Mouse (Mus musculus) neural tube, embryonic 15.5 days (tissue): ENCODE measurements around the gene Iqck. TPM values are rescaled to one million over a fixed set of nuclear protein-coding genes. Genes with fewer than 3 reads are reported as not detected.

ENCODE experiments used
- ATAC-seq: fragments of 200-750 bp; cut with Nextera tagmentation; 2 replicates; pipeline ENCODE4 v1.8.0; 2017; ENCODE audit warnings: mild to moderate bottlenecking, moderate TSS enrichment, moderate library complexity; ENCODE audit not compliant: low FRiP score
- H3K27ac ChIP-seq: fragments of 300-500 bp; sonication (generic); replicated peaks from 2 replicates; pipeline ENCODE4 v1.5.1; 2015; ENCODE audit warnings: mild to moderate bottlenecking, inconsistent platforms
- H3K27me3 ChIP-seq: fragments of 300-500 bp; sonication (generic); replicated peaks from 2 replicates; pipeline ENCODE4 v1.6.1; 2015; ENCODE audit warnings: inconsistent platforms
- H3K36me3 ChIP-seq: fragments of 300-500 bp; sonication (generic); 2 replicates; pipeline ENCODE4 v1.6.1; 2015; ENCODE audit warnings: inconsistent platforms
- H3K4me1 ChIP-seq: fragments of 300-500 bp; sonication (generic); 2 replicates; pipeline ENCODE4 v1.6.1; 2015; ENCODE audit warnings: inconsistent platforms
- H3K4me2 ChIP-seq: fragments of 300-500 bp; sonication (generic); 2 replicates; pipeline ENCODE4 v1.6.1; 2015; ENCODE audit warnings: inconsistent platforms, mild to moderate bottlenecking, moderate library complexity
- H3K4me3 ChIP-seq: fragments of 300-500 bp; sonication (generic); replicated peaks from 2 replicates; pipeline ENCODE4 v1.5.1; 2015; ENCODE audit warnings: mild to moderate bottlenecking, inconsistent platforms
- H3K9ac ChIP-seq: fragments of 300-500 bp; sonication (generic); replicated peaks from 2 replicates; pipeline ENCODE4 v1.6.1; 2015; ENCODE audit warnings: mild to moderate bottlenecking, inconsistent platforms
- H3K9me3 ChIP-seq: fragments of 300-500 bp; sonication (generic); replicated peaks from 2 replicates; pipeline ENCODE4 v1.6.1; 2016; ENCODE audit warnings: inconsistent platforms
- WGBS: fragments of 180-500 bp; shearing (Covaris S2); methylation state at CpG from one replicate; pipeline ENCODE4 v1.1.7; 2015; ENCODE audit warnings: mixed read lengths; 5-methylcytosine and 5-hydroxymethylcytosine counted together
- polyA plus RNA-seq: library from polyadenylated mRNA; unstranded; fragments of >200 nt; fragmentation: Nextera tagmentation; extraction: Ambion mirVana; gene quantifications from 2 replicates; pipeline ENCODE4 v1.2.1, GENCODE M21; 2015

The Iqck gene
- polyA plus RNA-seq, 1 experiment from 2014 or later, result 4.4 TPM

DNA sequence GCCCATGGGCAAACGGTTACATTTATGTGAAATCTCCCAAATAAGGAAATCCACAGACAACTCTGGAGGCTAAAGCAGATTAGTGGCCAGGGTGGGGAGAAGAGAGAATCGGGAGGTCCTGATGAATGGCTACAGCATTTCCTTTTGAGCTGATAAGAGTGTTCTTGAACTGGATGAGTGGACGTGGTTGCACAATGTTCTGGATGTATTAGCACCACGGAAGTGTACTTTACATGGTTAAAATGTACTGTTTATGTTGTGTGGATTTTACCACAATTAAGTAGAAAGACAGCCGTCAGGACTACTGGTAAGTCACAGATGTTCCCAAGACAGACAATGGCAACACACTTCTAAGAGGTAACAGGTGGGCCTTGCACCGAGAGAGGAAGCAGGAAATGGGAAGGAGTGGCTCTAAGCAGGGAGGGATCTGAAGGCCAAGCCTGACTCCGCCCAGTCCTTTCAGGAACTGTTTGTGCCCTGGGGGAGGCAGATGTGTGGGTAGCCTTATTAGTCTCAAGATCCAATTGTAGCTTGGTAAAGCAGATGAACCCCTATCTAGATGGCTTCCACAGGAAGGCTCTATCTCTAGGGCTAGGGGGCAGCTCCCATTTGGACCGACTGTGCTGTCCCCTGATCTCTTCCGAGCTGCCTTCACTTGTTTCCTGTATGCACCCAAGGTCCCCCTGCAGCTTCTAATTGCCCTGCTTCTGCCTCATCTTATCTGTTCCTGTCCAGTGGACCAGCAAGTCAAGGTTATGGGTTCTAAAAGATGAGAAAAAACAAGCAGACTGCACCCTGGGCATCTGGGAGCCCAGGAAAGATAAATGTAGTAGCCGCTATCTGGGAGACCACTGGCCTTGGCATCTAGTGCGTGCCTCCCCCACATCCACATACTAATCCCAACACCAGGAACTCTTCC is 82.2 kb downstream of the Iqck start:
- H3K27me3 ChIP-seq, result no peaks in the 10 kb centered on the region
- no peaks in the 10 kb centered on the region for H3K36me3 ChIP-seq
- no peaks in the 10 kb centered on the region for H3K4me1 ChIP-seq
- no peak overlapping the region for H3K4me2 ChIP-seq
- H3K27ac ChIP-seq, result no peak overlapping the region
- no peak overlapping the region for H3K4me3 ChIP-seq
- ATAC-seq, result no peak
- no peak overlapping the region for H3K9ac ChIP-seq
- 86% methylated on average over 11 of the region's 11 CpGs for WGBS
- no peaks in the 10 kb centered on the region for H3K9me3 ChIP-seq

DNA sequence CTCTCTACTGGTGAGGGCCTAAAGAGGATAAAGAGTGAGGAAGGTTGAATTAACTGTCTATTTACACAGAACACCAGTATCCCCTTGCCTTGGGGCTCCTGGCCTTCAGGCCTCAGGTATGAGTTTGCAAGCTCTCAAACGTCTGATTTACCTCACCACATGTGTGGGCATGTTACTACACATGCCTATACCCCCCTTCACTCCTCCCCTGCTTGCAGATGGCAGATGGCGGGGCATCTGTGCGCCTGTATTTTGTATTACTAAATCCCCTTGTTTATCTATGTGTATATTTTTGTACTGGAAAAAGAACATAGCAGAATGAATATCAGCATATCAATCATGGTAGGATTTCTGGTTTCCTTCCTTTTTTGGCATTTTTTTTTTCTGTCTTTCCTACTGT is 86.7 kb downstream of the Iqck start:
- Histone ChIP-seq H3K27ac (no peak overlapping the region), H3K4me1 (peaks cover 4% of the 10 kb centered on the region; the same call in 1 of the 2 replicates), H3K36me3 (no peaks in the 10 kb centered on the region), H3K9me3 (no peaks in the 10 kb centered on the region), H3K9ac (no peak overlapping the region), H3K4me3 (no peak overlapping the region), H3K4me2 (no peak overlapping the region), H3K27me3 (no peaks in the 10 kb centered on the region)
- 76% methylated on average over 3 of the region's 3 CpGs for WGBS
- no peak for ATAC-seq

DNA sequence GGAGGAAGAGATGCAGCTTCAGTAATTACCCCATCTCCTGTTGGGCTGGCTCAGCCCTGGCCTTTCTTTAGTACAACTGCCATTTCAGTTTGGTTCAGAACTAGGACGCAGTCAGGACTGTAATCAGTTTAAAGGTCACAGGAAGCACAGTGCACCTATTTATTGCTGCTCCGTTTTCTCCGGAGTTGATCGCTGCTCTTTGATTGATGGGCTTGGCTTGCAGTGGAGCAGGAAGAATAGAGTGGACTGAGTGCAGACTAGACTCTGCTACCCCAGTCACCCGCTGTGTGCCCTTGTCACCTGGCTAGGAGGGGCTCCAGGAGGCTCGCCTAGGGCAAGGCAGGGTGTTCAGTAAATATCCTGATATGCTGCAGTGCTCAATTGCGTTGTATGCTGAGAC is 87.6 kb downstream of the Iqck start:
- Histone ChIP-seq H3K27me3 (no peaks in the 10 kb centered on the region), H3K36me3 (no peaks in the 10 kb centered on the region), H3K4me3 (no peak overlapping the region), H3K9me3 (no peaks in the 10 kb centered on the region), H3K9ac (no peak overlapping the region), H3K4me1 (peaks cover 4% of the 10 kb centered on the region; the same call in 1 of the 2 replicates), H3K4me2 (no peak overlapping the region), H3K27ac (no peak overlapping the region)
- ATAC-seq, result no peak
- 32% methylated on average over 7 of the region's 7 CpGs for WGBS

DNA sequence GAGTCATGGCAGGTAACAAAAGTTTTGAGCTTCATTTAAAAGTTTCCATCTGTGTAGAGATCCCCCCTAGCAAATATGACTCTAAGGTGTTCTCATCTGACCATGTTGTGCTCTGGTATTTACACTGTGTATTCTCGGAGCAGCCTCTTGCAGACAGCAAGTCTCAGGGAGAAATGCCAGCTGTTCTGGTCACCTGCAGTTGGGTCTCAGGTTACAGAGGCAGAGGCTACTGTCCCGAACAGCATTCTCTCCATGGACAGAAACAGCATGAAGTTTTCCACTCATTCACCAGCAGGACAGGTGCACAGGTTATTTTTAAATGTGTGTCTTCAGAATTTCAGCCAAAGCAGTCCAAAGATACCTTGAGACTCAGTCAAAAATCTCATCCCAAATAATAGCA is 89.3 kb downstream of the Iqck start:
- no peaks in the 10 kb centered on the region for H3K27me3 ChIP-seq
- ATAC-seq, result no peak

DNA sequence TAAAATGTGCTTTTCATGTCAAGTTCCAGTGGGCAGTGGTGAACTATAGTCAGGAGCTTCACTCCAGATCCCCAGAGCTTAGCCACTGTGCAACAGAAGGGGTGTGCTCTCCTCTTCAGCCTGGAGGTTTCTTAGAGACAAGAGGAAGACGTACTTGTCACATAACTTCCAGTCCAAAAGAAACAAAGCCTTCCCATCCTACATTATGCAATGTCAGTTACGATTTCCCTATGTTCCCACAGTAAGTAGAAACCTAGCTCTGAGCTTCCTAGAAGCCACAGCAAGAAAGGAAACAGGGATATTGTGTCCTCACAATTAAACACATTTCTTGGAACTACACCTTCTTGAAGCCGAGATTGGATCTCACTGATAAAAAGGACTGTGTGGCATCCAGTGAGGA is 91.7 kb downstream of the Iqck start:
- no peaks in the 10 kb centered on the region for H3K27me3 ChIP-seq
- H3K9ac ChIP-seq, result no peak overlapping the region
- no peaks in the 10 kb centered on the region for H3K36me3 ChIP-seq
- no peaks in the 10 kb centered on the region for H3K9me3 ChIP-seq
- ATAC-seq, result no peak
- 72% methylated on average over 3 of the region's 3 CpGs for WGBS
- no peak overlapping the region for H3K4me2 ChIP-seq
- peaks cover 4% of the 10 kb centered on the region; the same call in 1 of the 2 replicates for H3K4me1 ChIP-seq
- H3K27ac ChIP-seq, result no peak overlapping the region
- H3K4me3 ChIP-seq, result no peak overlapping the region

More for the DNA sequence above, 89.3 kb downstream of the Iqck start:
- Histone ChIP-seq H3K4me3 (no peak overlapping the region), H3K36me3 (no peaks in the 10 kb centered on the region), H3K4me2 (no peak overlapping the region), H3K9ac (no peak overlapping the region), H3K4me1 (peaks cover 4% of the 10 kb centered on the region; the same call in 1 of the 2 replicates), H3K9me3 (no peaks in the 10 kb centered on the region), H3K27ac (no peak overlapping the region)
- WGBS, result 31% methylated on average over 2 of the region's 2 CpGs

DNA sequence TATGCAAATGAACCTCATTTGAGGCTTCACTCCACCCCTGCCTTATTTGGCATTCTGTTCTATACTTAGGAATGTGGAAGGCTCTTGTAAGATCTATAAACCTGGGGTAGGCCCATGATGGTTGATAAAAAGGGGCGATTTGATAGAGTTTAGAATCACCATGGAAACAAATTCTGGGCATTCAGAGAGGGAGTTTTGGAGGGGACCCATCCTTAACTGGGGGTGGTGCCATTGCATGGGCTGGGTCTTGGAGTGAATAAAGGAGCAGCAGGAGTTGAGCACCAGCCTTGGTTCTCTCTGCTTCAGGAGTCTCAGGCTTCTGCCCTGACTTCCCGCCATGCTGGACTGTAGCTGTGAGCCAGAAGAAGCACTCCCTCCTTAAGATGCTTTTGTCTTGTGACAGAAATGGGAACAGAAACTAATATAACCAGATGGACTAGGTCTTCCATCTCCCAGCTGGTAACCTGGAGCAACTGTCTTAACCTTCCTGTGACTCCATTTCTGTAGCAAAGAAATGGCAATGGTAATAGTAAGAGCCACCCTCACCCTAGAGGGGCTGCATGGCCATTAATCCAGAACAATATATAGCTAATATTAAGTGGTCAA is 93.2 kb downstream of the Iqck start:
- H3K27me3 ChIP-seq, result no peaks in the 10 kb centered on the region
- 68% methylated on average over 2 of the region's 2 CpGs for WGBS
- no peaks in the 10 kb centered on the region for H3K9me3 ChIP-seq
- H3K4me1 ChIP-seq, result no peaks in the 10 kb centered on the region
- no peak overlapping the region for H3K4me3 ChIP-seq
- H3K36me3 ChIP-seq, result no peaks in the 10 kb centered on the region
- no peak for ATAC-seq
- H3K9ac ChIP-seq, result no peak overlapping the region
- H3K4me2 ChIP-seq, result no peak overlapping the region
- no peak overlapping the region for H3K27ac ChIP-seq

DNA sequence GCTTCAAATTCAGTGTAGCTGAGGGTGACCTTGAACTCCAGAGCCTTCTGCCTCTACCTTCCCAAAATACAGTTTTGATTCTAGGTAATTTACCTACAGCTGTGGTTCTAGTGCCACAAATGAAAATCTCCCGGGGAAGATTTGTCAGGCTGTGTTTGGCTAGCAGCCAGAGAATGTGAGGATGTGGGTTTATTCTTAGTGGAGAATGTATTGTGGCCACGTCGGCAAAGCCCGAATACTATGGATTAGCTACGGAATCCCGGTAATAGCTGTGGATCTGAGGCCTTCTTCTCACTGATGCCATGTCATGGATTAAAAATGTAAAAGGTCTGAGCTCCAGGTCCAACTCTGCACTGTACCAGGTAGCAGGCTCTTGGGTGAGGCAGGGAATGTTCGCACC is 94.2 kb downstream of the Iqck start:
- Histone ChIP-seq H3K36me3 (no peaks in the 10 kb centered on the region), H3K4me3 (no peak overlapping the region), H3K9ac (no peak overlapping the region), H3K9me3 (no peaks in the 10 kb centered on the region), H3K4me2 (no peak overlapping the region), H3K27ac (no peak overlapping the region), H3K27me3 (no peaks in the 10 kb centered on the region), H3K4me1 (no peaks in the 10 kb centered on the region)
- 45% methylated on average over 7 of the region's 7 CpGs for WGBS
- no peak for ATAC-seq

DNA sequence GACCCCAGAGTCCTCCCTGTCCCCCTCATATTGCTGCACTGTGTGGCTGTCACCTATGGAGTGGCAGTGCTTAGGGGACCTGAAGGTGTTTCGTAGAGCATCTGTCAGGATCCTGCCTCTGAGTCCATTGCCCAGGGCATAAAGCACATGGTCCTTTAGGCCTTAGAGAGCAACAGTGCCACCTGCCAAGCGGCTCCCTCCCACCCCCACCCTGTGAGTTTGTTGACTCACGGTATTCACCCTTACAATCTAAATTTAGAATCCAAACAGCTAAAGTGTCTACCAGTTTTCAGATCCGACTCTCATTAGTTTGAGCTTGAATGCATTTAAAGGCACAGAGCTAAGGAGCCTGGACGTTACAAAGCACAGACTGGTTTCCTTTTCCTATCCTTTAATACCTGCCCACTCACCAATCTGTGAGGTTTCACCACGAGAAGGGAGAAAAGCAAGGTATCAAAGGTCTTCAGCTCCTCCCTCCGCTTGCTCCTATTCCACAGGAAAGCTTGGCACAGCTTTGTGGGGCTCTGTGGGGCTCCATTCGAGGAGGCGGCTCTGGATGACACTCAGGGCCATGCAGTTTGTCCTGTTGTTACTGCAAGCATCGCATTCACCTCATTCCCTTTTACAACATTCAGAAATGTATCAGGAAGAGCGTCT is 98.2 kb downstream of the Iqck start:
- Histone ChIP-seq H3K4me1 (no peaks in the 10 kb centered on the region), H3K4me2 (no peak overlapping the region), H3K27me3 (no peaks in the 10 kb centered on the region), H3K4me3 (no peak overlapping the region), H3K27ac (no peak overlapping the region), H3K9ac (no peak overlapping the region), H3K9me3 (no peaks in the 10 kb centered on the region), H3K36me3 (no peaks in the 10 kb centered on the region)
- ATAC-seq, result no peak
- WGBS, result 59% methylated on average over 11 of the region's 11 CpGs

DNA sequence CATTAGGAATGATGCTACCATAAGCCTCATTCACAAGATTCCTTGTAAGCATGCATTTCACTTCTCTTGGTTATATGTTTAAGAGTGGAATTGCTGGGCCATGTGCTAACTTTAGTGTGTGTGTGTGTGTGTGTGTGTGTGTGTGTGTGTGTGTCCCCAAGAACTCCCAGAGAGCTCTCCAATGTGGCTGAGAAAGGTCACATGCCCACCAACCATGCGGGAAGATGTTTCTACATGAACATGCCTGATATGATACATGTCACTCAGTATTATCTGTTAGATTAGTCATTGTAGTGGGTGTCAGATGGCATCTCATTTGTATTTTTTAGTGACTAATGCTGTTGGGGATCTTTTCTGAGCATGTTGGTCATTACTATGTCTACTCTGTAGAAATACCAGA is 99.4 kb downstream of the Iqck start:
- WGBS, result 91% methylated on average over 1 of the region's 1 CpGs
- H3K9ac ChIP-seq, result no peak overlapping the region
- H3K27me3 ChIP-seq, result no peaks in the 10 kb centered on the region
- H3K9me3 ChIP-seq, result no peaks in the 10 kb centered on the region
- no peak overlapping the region for H3K4me3 ChIP-seq
- H3K4me2 ChIP-seq, result no peak overlapping the region
- H3K36me3 ChIP-seq, result no peaks in the 10 kb centered on the region
- ATAC-seq, result no peak
- H3K27ac ChIP-seq, result no peak overlapping the region
- no peaks in the 10 kb centered on the region for H3K4me1 ChIP-seq

DNA sequence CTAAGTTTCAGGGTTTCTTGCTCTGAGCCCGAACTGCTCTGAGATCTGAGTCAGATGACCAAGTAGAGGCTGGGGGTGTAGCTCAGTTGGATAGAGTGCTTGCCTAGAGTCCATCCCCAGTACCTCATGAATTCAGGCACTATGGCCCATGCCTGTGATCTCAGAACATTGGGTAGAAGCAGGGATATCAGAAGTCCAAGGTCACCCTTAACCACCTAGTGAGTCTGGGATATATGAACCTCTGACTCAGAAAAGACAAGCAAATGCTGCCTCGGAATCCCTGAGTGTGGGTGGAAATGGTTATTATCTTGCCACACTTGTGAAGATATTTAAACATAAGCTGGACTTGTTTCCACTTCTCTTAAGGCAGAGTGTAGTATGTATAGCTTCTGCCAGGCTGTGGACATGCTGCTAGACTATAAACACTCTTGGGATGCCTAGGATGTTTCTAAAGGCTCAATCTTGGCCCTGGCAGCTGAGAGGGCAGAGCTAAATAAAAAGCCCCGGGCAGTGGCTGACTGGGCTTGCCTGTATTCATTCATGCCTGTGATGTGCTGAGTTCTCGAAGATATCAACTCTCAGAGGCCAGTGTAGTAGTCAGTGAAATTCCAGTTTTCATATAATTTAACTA is 101.2 kb downstream of the Iqck start:
- WGBS, result 84% methylated on average over 4 of the region's 4 CpGs
- no peaks in the 10 kb centered on the region for H3K4me1 ChIP-seq
- no peak overlapping the region for H3K4me2 ChIP-seq
- H3K27me3 ChIP-seq, result no peaks in the 10 kb centered on the region
- no peaks in the 10 kb centered on the region for H3K9me3 ChIP-seq
- no peak overlapping the region for H3K9ac ChIP-seq
- no peak for ATAC-seq
- H3K4me3 ChIP-seq, result no peak overlapping the region
- H3K36me3 ChIP-seq, result no peaks in the 10 kb centered on the region
- H3K27ac ChIP-seq, result no peak overlapping the region

DNA sequence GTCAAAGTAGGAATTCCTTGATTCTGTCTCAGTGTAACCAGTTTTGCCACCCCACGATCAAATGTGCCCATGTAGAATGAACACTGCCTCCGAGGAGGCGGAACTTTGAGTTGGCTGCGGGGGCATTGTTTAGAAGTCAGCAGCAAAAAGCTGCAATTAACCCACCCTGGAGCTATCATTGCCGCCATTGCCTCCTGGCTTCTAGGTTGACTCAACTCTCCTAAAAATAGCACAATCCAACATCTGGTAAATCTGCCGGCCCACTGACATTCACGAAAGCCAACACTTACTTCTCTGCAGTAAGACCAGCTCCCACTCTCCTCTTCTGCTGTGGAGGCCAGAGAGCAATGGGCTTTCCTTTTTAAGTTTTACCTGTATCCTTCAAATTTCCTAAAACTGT is 103.7 kb downstream of the Iqck start:
- Histone ChIP-seq H3K9ac (no peak overlapping the region), H3K4me2 (no peak overlapping the region), H3K36me3 (no peaks in the 10 kb centered on the region), H3K27ac (no peak overlapping the region), H3K9me3 (no peaks in the 10 kb centered on the region), H3K4me3 (no peak overlapping the region), H3K4me1 (no peaks in the 10 kb centered on the region), H3K27me3 (no peaks in the 10 kb centered on the region)
- 46% methylated on average over 7 of the region's 7 CpGs for WGBS
- no peak for ATAC-seq
